Mouse (Mus musculus): ENCODE data around the gene Inpp5k.

The Inpp5k gene

GRCm38 (mm10) chr11:75677881-75678746 is 47.3 kb downstream of the Inpp5k start:
- WGBS: 88% methylated on average over 3 of the region's 3 CpGs

DNA sequence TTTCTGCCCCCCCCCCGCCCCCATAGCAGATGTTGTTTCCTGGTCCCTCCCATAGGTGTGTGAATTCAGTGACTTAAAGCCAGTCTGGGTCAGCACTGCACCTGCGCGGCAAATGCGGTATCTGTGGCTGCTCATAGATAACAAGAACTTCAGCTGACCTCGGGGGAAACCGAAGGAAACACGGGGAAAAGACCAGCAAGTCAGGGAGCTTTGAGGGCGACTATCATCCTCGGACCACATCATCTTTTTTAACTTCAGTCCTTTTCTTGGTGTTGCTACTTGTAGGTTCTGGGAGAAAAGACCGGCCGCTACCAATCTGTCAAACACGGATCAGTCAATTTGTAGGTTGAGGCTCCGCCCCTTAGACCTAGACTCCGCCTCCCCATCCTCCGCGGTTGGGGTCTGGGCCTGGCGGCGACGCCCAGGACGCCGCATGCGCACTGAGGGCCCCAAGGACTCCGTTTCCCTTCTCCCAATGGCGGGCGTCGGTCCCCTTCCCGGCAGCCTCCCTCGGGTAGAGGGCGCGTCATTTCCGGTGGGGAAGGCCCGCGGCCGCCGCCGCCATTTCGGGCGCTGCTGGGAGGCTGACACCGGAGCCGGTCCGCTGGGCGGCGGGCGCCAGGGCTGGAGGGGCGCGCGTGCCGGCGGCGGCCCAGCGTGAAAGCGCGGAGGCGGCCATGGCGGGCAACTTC is 48.1 kb downstream of the Inpp5k start, which contains the start of gene Crk:
Crk (plus strand) TSS at position 513 of the 692 bp plus-strand sequence.
- under 1% methylated on average over 55 of the region's 55 CpGs for WGBS

GRCm38 (mm10) chr11:75679439-75680171 is 48.8 kb downstream of the Inpp5k start:
- WGBS: under 1% methylated on average over 43 of the region's 43 CpGs

- 84% methylated on average over 5 of the region's 5 CpGs for WGBS
Observed at GRCm38 (mm10) chr11:75684462-75684861, 53.7 kb downstream of the Inpp5k start.

DNA sequence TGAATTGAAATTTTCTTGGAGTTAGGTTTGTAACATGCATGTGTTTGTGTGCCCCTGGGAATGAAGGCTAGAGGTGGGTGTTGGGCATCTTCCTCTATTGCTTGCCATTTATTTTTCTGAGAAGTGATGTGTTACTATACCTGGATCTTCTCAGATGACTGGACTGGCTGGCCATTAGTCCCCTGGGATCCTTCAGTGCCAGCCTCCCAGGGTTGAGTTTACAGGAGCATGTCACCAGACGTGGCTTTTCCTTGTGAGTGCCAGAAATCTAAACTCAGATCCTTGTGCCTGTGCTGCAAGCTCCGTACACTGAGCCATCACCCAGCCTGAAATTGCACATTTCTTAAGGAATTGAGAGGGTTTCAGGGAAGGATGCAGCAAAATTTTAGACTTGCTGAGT is 54.2 kb downstream of the Inpp5k start:
- 55% methylated on average over 2 of the region's 2 CpGs for WGBS

DNA sequence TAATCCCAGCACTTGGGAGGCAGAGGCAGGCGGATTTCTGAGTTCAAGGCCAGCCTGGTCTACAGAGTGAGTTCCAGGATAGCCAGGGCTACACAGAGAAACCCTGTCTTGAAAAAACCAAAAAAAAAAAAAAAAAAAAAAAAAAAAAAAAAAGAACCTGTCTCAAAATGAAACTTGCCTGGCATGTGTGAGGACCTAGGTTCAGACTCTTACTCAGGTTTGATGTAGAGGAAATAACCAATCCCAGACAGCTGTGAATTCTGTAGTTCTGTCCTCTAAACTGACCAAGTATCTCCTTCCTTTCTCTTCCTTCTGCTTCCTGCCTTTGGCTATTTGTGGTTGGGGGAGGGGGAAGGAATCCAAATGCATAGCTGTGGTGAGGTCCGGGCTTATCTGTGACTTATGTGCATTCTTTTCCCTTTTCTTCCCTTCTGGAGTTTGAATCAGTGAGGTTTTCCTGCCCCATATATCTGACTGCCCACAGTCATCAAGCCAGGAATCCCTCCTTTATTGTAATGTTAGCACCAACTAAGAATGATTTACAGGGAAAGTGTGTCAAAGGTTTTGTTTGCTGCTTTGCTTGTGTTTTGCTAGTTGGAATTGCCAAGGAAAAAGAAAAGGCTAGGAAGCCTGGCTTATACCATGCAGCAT is 56.7 kb downstream of the Inpp5k start:
- 67% methylated on average over 2 of the region's 2 CpGs for WGBS

DNA sequence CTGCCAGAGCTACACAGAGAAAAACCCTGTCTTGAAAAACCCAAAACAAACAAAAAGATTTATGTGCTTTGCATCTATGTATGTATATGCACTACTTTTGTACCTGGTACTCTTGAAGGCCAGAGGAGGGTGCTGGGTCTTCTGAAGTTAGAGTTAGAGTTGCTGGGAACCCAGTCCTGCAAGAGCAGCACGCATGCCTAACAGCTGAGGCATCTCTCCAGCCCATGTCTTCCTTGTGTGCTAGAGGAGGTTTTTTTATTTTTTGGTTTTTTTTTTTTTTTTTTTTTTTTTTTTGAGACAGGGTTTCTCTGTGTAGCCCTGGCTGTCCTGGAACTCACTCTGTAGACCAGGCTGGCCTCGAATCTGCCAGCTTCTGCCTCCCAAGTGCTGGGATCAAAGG is 57.3 kb downstream of the Inpp5k start:
- 80% methylated on average over 2 of the region's 2 CpGs for WGBS

DNA sequence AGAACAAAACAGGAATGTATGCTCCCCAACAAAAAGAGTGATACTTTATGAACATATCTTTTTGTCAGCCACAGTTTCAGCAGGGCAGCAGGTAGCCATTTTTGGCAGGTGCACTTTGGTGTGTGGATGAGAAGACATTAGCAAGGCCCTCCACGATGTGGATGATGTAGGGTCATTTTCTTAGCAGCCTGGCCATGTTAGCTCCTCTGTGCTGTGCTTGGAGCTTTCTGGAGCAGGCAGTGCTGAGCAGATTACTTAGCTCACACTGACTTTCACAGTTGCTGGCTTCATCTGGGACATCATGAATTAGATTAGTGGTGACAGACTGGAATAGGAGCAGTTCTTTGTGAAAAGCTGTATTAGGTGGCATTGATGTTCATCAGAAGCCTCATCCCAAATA is 59.2 kb downstream of the Inpp5k start:
- WGBS: 57% methylated on average over 1 of the region's 1 CpGs

DNA sequence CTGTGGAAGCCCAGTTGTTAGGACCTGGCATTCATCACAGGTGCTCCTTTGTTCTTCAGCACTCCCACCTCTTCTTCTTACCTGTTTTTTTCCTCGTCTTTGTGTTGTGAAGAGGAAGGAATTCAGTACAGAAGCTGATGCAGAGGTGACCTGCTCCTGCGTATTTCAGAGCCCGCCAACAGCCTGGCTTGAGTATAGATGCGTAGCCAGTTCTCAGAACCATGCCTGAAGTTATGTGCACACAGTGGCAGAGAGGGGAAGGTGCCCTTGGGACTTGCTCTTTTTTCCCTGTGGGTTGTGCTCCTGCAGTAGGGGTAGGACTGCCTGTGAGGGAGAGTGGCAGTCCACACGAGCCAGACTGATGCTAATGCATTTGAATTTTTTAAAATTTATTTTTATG is 62.8 kb downstream of the Inpp5k start:
- 88% methylated on average over 5 of the region's 5 CpGs for WGBS

DNA sequence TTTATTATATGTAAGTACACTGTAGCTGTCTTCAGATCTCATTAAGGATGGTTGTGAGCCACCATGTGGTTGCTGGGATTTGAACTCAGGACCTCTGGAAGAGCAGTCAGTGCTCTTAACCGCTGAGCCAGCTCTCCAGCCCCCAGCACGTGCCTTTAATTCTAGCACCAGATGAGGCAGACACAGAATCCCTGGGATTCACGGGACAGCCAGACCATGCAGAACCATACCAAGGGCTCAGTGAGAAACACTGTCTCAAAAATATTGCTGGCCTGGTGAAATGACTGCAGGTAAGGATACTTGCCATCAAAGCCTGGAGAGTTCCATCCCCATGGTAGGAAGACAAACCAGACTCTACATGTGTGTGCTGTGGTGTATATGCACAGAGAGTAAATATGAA is 66.7 kb downstream of the Inpp5k start:
- WGBS: 89% methylated on average over 3 of the region's 3 CpGs
